Mouse (Mus musculus) ZHBTc4 (cell line): Measurements from ENCODE around the gene Ap5b1.

Source experiments
- DNase-seq: peaks from one replicate; pipeline ENCODE4 v3.0.0-alpha.2; 2011; ENCODE audit warnings: low read depth, low spot score

The Ap5b1 gene

DNA sequence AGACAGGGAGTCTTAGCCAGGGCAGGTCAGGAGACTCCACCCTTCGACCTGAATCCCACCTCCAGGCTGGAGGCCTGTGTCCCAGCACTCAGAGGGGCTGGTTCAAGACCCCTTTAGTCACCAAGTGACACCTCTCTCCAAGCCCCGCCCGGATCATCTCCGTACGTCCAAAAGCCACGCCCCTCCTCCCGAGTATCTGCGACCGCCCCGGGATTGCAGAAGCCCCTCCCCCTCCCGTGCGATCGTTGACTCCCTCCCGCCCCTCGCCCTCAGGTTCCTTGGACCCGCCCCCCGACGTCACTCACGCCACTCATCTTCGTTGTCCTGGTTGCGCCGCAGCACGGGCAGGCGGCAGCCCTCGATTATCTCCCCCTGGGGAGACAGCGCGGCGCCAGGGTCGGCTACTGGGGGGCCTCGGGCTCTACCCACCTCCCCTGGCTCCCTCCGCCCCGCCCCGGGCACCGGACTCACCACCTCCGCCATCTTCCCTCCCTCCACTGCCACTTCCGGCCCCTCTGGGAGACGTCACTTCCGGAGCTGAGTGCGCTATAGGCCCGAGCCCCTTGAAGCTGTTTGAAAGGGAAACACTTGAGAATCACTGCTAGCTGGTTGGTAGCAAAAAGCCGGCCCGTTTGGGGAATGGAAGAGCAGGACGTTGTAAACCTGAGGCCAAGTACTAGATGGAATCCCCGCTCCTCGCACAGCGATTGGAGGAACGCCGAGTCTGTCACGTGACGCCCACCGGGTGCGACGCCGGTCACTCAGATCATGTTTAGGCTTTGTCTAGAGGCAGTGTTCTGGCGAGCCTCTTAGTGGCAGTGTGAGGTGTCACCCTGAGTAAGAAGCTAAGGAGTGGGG lies 42.0 kb downstream of the Ap5b1 start, which contains the start of gene Kat5:
Gene Kat5, minus strand, starts transcription at position 691 of the 858 bp plus-strand sequence.
- peak; percentile 95 for DNase-seq

DNA sequence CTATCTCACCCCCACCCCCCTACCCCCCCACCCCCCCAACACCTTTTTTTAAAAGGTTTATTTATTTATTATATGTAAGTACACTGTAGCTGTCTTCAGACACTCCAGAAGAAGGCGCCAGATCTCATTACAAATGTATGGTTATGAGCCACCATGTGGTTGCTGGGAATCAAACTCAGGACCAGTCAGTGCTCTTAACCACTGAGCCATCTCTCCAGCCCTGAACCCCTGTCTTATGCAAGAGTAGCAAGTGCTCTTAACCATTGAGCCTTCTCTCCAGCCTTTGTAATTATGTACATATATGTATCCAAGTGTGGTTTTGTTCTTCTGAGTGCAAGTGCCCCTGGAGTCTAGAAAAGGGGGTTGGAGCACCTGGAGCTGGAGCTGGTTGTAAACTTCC lies 44.1 kb downstream of the Ap5b1 start:
- DNase-seq: peak; percentile 35

DNA sequence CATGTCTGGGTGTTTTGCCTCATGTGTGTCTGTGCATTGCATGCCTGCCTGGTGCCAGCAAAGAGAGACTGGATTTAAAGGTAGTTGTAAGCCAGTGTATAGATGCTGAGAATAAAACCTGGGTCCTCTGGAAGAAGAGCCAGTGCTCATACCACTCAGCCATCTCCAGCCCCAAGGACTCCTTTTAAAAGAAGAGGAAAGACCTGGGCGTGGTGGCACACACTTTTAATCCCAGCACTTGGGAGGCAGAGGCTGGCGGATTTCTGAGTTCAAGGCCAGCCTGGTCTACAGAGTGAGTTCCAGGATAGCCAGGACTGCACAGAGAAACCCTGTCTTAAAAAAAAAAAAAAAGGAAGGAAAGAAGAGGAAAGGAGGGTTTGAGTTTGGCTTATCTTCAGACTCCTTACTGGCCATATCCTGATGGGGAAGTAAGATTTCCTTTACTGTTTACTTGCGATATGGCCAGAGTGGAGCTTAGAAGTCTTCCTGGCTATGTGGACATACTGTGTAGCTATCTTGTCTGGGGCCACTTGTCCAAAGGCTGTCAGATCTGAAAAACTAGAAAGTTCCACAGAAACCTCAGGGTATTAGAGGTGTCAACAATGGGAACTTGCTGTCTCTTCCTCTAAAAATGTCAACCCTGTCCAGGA lies 45.1 kb downstream of the Ap5b1 start:
- no peak for DNase-seq

DNA sequence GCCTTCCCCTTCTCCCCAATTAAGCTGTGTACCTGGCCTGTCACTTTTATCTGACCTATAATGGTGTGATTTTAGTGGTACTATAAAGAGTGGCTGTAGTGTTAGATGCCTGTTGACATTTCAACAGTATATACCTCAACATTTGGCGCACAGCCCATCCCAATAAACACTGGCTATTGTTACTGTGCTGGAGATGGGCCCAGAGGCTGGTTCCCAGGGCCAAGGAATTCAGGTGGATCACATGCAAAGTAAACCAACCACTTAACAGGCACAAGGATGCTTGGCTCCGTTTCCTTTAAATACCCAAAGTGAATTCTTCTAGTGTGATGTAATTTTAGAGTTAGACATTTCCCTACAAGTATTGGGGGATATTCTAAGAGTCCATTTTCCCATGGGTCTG lies 47.1 kb downstream of the Ap5b1 start:
- no peak for DNase-seq

DNA sequence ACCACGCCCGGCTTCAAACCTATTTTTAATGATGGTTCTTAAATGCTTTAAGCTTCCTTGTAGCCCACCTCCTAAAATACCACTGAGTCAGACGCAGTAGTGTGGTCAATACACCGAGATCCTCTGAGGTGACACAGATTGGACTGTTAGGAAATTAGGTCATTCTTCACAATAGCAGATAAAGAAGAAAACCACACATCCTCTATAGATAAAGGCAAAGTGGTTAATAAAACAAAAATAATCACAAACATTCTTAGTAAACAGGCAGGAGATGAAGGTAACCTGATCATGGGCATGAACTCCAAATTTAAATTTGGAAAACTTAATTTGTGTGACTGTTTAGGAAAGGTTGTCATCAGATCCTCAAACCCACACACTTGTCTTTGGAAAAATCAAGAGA lies 52.2 kb downstream of the Ap5b1 start:
- DNase-seq: no peak
